Mouse (Mus musculus): ENCODE measurements around the gene Blm. TPM values are rescaled to one million over a fixed set of nuclear protein-coding genes. Genes with fewer than 3 reads are reported as not detected.

Gene Blm
- 23.1 and 25.2 TPM in 2 replicates for polyA plus RNA-seq (2015; fragmentation: Nextera tagmentation; extraction: Ambion mirVana)

DNA sequence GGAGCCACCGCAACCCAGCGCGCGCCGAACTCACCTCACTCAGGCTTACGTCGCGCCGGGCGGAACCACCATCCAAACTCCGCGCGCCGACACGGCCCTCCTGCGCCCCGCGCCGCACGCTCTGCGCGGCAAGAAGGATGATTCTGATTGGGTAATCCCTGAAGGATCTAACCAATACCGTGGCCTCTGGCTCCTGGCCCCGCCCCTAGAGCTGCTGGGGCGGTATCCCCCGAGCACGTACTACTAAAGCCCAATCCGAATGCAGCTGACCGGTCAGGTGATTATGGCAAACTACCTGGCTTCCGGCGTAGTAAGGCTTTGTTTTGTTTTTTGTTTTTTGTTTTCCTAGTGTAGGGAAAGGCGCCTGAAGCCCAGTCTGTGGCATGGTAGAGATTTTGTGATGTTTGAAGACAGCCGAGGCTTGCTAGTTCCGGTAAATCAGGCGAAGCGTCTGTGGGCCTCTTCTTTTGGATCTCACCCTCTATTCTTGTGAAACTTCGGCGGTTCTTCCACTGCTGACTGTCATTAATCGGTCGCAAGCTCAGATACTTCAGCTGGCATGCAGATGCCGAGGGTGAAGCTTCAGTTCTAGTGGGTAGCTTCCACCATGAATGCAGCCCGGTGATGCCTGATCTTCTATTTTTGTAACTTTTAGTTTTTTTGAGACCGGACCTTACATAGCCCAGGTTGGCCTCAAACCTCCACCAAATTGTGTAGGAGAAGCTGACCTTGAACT lies at the start of gene Blm:
Gene Blm (minus strand): TSS at position 111 of the 736 bp plus-strand sequence.
- WGBS, result under 1% methylated on average over 43 of the region's 43 CpGs
- peak; percentile 100 for ATAC-seq (ENCODE audit: low read depth)
- Histone ChIP-seq H3K9ac (ENCODE audit: low read length) (peak within 1 kb of the TSS; percentile 88), H3K27ac (ENCODE audit: low read length) (peak within 1 kb of the TSS; percentile 82), H3K4me2 (ENCODE audit: low read depth, low read length) (peak within 1 kb of the TSS; percentile 87), H3K9me3 (ENCODE audit: control insufficient read depth, low read length) (no peaks in the 10 kb centered on the region), H3K4me1 (replicated peaks; ENCODE audit: control insufficient read depth, insufficient read depth, low read length) (peaks cover 10% of the 10 kb centered on the region), H3K27me3 (ENCODE audit: control insufficient read depth, insufficient read depth, low read depth, low read length) (no peaks in the 10 kb centered on the region), H3K4me3 (ENCODE audit: low read length) (peak within 1 kb of the TSS; percentile 84), H3K36me3 (ENCODE audit: control insufficient read depth, insufficient read depth, low read length) (no peaks in the 10 kb centered on the region)

DNA sequence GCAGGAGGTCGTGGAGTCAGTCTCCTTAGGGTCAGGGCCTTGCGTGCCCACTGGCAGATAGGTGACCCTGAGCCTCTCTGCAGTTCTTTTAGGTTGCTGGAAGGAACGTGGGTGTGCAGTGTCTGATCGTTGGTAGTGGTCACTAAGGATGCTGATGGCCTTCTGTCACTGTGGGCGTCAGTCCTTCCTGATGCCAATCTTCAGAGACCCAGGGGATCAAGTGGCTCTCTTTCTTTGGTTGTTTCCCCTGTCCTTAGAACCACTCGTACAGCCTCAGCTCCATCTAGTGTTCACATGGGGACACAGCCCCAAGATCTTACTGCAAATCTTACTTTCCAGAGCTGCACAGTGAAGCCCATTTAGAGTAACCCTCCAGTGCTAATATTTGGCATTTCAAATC lies 49.1 kb upstream of the Blm start:
- H3K4me1 ChIP-seq (replicated peaks; ENCODE audit: control insufficient read depth, insufficient read depth, low read length), result peaks cover 20% of the 10 kb centered on the region

DNA sequence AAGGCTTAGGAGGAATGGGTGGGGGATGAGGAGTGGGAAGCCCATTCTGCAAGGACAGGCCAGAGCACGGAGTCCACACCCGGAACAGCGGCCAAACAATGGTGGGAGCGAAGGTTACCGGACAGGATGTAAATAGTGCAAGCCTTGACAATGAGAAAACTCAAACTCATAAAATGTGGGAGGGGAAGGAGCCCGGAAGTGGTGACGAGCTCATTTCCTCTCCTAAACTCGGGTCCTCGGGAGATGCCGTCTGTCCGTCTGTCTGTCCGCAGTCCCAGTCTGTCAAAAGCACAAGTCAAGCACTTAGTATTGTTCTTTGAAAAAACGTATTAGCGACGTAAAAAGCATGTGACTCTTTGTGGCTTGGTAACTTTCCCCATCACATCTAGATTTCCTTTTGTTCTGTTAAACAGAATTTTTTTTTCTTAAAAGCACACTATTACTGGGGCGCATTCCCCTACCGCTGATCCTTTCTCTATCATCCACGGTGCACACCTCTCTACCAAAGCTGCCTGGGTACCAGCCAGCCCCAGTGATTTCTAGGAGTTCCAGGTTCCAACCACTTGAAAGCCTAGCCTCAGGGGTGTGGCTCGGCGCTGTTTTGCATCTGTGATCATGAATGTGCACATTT lies 48.0 kb upstream of the Blm start:
- Histone ChIP-seq H3K36me3 (ENCODE audit: control insufficient read depth, insufficient read depth, low read length) (no peaks in the 10 kb centered on the region), H3K4me3 (ENCODE audit: low read length) (no peak overlapping the region), H3K9me3 (ENCODE audit: control insufficient read depth, low read length) (no peaks in the 10 kb centered on the region), H3K4me1 (replicated peaks; ENCODE audit: control insufficient read depth, insufficient read depth, low read length) (peaks cover 20% of the 10 kb centered on the region), H3K9ac (ENCODE audit: low read length) (0 out of 2 replicates have a peak overlapping the region, but pooled peaks have one; percentile 29), H3K27me3 (ENCODE audit: control insufficient read depth, insufficient read depth, low read depth, low read length) (no peaks in the 10 kb centered on the region), H3K27ac (ENCODE audit: low read length) (peak overlapping the region; percentile 79), H3K4me2 (ENCODE audit: low read depth, low read length) (peak overlapping the region; percentile 1; the same call in 1 of the 2 replicates)
- peak; percentile 48 for ATAC-seq (ENCODE audit: low read depth)
- whole genome bisulfite sequencing, result 48% methylated on average over 20 of the region's 20 CpGs

More for the DNA sequence above, 49.1 kb upstream of the Blm start:
- no peaks in the 10 kb centered on the region for H3K9me3 ChIP-seq (ENCODE audit: control insufficient read depth, low read length)
- H3K9ac ChIP-seq (ENCODE audit: low read length), result no peak overlapping the region
- H3K4me2 ChIP-seq (ENCODE audit: low read depth, low read length), result no peak overlapping the region
- 0 out of 2 replicates have a peak, but pooled peaks have one; percentile 37 for ATAC-seq (ENCODE audit: low read depth)
- H3K4me3 ChIP-seq (ENCODE audit: low read length), result no peak overlapping the region
- peaks cover under 1% of the 10 kb centered on the region for H3K36me3 ChIP-seq (ENCODE audit: control insufficient read depth, insufficient read depth, low read length)
- peak overlapping the region; percentile 79; the same call in 1 of the 2 replicates for H3K27ac ChIP-seq (ENCODE audit: low read length)
- no peaks in the 10 kb centered on the region for H3K27me3 ChIP-seq (ENCODE audit: control insufficient read depth, insufficient read depth, low read depth, low read length)
- WGBS, result 31% methylated on average over 6 of the region's 6 CpGs

DNA sequence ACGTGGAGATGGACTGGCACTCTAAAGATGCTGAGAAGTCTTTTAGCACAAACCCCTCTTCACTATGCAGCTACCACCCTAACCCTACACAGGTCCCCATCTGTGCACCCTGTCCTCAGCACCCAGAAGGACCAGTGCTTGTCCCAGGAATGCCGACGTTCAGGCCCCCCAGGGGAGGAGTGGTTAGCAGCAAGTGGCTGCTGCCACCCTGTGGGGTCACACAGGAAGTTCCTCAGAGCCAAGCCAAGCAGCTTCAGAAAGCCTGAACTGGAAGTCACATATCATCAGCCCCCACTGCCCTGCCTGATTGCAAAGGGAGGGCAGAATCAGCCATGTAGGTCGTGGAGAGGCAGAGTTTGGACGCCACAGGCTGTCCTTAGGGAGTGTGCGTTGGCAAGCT lies 45.4 kb upstream of the Blm start:
- Histone ChIP-seq H3K4me3 (ENCODE audit: low read length) (no peak overlapping the region), H3K27me3 (ENCODE audit: control insufficient read depth, insufficient read depth, low read depth, low read length) (no peaks in the 10 kb centered on the region), H3K9me3 (ENCODE audit: control insufficient read depth, low read length) (no peaks in the 10 kb centered on the region), H3K4me2 (ENCODE audit: low read depth, low read length) (no peak overlapping the region), H3K36me3 (ENCODE audit: control insufficient read depth, insufficient read depth, low read length) (no peaks in the 10 kb centered on the region), H3K4me1 (replicated peaks; ENCODE audit: control insufficient read depth, insufficient read depth, low read length) (peaks cover 10% of the 10 kb centered on the region), H3K9ac (ENCODE audit: low read length) (peak overlapping the region; percentile 4; the same call in 1 of the 2 replicates), H3K27ac (ENCODE audit: low read length) (no peak overlapping the region)
- 15% methylated on average over 6 of the region's 6 CpGs for WGBS
- peak; percentile 39; the same call in 1 of the 2 replicates for ATAC-seq (ENCODE audit: low read depth)

DNA sequence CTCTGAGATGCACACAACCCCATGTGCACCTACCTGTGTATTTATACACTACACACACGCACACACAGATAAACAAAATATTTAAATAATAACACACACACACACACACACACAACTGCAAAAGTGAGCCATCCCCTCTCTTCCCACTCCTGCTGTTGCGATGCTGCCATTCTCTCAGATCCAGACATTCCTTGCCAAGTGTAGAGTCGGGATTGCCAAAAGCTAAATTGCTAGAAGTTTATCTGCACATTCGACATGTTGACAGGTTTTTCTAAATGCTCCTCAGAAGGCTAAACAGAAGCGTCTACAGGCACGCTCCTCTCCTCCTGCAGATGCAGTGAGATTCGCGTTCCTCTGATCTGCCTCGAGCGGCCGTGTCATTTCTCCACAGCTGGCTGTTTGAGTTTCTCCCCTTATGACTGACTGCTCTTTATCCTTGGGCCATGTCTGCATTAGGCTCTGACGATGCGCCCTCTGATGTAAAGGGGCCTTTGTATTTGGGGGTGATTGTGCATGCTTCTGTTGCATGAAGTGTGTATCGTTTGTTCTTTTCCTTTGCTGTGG lies 42.6 kb upstream of the Blm start:
- Histone ChIP-seq H3K36me3 (ENCODE audit: control insufficient read depth, insufficient read depth, low read length) (no peaks in the 10 kb centered on the region), H3K27ac (ENCODE audit: low read length) (no peak overlapping the region), H3K4me2 (ENCODE audit: low read depth, low read length) (no peak overlapping the region), H3K9ac (ENCODE audit: low read length) (no peak overlapping the region; the same call in 1 of the 2 replicates), H3K27me3 (ENCODE audit: control insufficient read depth, insufficient read depth, low read depth, low read length) (no peaks in the 10 kb centered on the region), H3K4me3 (ENCODE audit: low read length) (no peak overlapping the region), H3K9me3 (ENCODE audit: control insufficient read depth, low read length) (no peaks in the 10 kb centered on the region), H3K4me1 (replicated peaks; ENCODE audit: control insufficient read depth, insufficient read depth, low read length) (peaks cover 10% of the 10 kb centered on the region)
- WGBS, result 46% methylated on average over 14 of the region's 14 CpGs
- ATAC-seq (ENCODE audit: low read depth), result no peak

DNA sequence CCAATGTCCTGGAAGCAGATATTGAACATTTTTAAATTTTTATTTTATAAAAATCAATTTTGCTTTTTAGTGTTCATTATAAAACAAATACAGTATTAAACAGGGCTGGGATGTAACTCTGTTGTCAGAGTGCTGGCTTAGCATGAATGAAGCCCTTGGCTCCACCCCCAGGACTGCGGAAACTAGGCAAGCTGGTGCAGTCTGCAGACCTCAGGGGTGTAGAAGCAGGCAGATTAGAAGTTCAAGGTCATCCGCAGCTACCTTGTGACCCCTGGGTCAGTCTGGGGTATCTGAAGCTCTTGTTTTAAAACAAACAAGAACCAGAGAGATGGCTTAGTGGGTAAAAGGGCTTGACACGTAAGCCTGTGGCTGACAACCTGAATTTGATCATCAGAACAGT lies 41.7 kb upstream of the Blm start:
- no peak overlapping the region for H3K4me2 ChIP-seq (ENCODE audit: low read depth, low read length)
- WGBS, result 56% methylated on average over 3 of the region's 3 CpGs
- ATAC-seq (ENCODE audit: low read depth), result no peak

DNA sequence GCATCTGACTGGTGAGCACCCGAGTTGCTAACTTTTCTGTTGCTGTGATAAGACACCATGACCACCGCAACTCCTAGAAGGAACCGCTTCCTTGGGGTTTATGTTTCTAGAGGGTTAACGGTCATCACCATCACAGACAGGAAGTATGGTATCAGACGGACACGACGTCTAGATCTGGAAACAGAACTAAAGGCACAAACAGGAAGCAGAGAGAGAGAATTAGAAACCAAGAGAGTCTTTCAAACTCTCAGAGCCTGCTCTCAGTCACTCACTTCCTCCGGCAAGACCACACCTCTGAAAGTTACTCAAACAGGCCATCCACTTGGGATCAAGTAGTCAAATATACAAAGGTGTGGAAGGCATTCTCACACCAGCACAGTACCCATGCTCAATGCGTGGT lies 40.8 kb upstream of the Blm start:
- 48% methylated on average over 9 of the region's 9 CpGs for WGBS
- no peak for ATAC-seq (ENCODE audit: low read depth)
- Histone ChIP-seq H3K27ac (ENCODE audit: low read length) (no peak overlapping the region), H3K4me1 (replicated peaks; ENCODE audit: control insufficient read depth, insufficient read depth, low read length) (peaks cover 10% of the 10 kb centered on the region), H3K9me3 (ENCODE audit: control insufficient read depth, low read length) (no peaks in the 10 kb centered on the region), H3K9ac (ENCODE audit: low read length) (no peak overlapping the region), H3K4me2 (ENCODE audit: low read depth, low read length) (no peak overlapping the region), H3K36me3 (ENCODE audit: control insufficient read depth, insufficient read depth, low read length) (no peaks in the 10 kb centered on the region), H3K27me3 (ENCODE audit: control insufficient read depth, insufficient read depth, low read depth, low read length) (no peaks in the 10 kb centered on the region), H3K4me3 (ENCODE audit: low read length) (no peak overlapping the region)

More for the DNA sequence above, 41.7 kb upstream of the Blm start:
- peaks cover 10% of the 10 kb centered on the region for H3K4me1 ChIP-seq (replicated peaks; ENCODE audit: control insufficient read depth, insufficient read depth, low read length)
- H3K27ac ChIP-seq (ENCODE audit: low read length), result no peak overlapping the region
- H3K9me3 ChIP-seq (ENCODE audit: control insufficient read depth, low read length), result no peaks in the 10 kb centered on the region
- no peak overlapping the region for H3K4me3 ChIP-seq (ENCODE audit: low read length)
- H3K9ac ChIP-seq (ENCODE audit: low read length), result no peak overlapping the region
- no peaks in the 10 kb centered on the region for H3K27me3 ChIP-seq (ENCODE audit: control insufficient read depth, insufficient read depth, low read depth, low read length)
- H3K36me3 ChIP-seq (ENCODE audit: control insufficient read depth, insufficient read depth, low read length), result no peaks in the 10 kb centered on the region

DNA sequence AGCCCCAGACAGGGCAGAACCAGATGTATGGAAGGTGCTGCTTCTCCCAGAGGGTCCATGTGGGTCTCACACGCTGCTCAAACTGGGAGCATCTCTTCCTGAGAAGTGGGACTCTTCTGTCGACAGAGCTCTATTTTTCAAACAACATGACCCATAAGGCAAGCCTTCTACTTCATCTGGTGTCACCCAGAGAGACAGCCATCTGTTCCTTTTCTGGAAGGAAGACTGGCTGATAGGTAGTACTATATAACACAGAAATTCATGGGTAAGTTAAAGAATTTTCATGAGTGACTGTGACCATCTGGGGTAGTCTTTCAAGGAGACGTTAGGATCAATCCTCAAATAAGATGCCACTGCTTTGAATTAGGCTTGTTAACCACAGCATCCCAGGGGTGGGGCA lies 38.2 kb upstream of the Blm start:
- H3K27me3 ChIP-seq (ENCODE audit: control insufficient read depth, insufficient read depth, low read depth, low read length), result no peaks in the 10 kb centered on the region
- no peak overlapping the region for H3K4me3 ChIP-seq (ENCODE audit: low read length)
- no peak overlapping the region for H3K9ac ChIP-seq (ENCODE audit: low read length)
- no peak overlapping the region for H3K27ac ChIP-seq (ENCODE audit: low read length)
- H3K9me3 ChIP-seq (ENCODE audit: control insufficient read depth, low read length), result no peaks in the 10 kb centered on the region
- no peak overlapping the region for H3K4me2 ChIP-seq (ENCODE audit: low read depth, low read length)
- 54% methylated on average over 3 of the region's 3 CpGs for WGBS
- ATAC-seq (ENCODE audit: low read depth), result no peak
- peaks cover 4% of the 10 kb centered on the region for H3K4me1 ChIP-seq (replicated peaks; ENCODE audit: control insufficient read depth, insufficient read depth, low read length)
- H3K36me3 ChIP-seq (ENCODE audit: control insufficient read depth, insufficient read depth, low read length), result no peaks in the 10 kb centered on the region

DNA sequence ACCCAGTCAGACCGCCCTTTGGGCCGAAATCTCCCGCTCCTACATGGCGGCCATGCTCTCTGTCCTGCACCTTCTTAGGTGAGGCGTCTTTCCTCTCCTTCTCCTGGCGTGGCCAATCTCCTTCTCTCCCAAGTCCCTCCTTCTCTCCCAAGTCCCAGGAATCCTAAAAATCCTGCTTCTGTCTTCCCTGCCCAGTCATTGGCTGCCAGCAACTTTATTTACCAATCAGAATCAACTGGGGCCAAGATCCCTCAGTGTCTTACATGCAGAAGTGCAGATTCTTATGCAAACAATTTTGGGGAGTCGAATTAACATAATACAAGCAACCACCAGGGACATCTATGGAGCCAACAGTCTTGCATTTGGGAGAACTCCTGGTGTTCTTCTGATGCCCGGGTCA lies 33.1 kb upstream of the Blm start:
- H3K9ac ChIP-seq (ENCODE audit: low read length), result no peak overlapping the region
- no peaks in the 10 kb centered on the region; the same call in 1 of the 2 replicates for H3K9me3 ChIP-seq (ENCODE audit: control insufficient read depth, low read length)
- no peak for ATAC-seq (ENCODE audit: low read depth)
- no peaks in the 10 kb centered on the region for H3K4me1 ChIP-seq (replicated peaks; ENCODE audit: control insufficient read depth, insufficient read depth, low read length)
- no peaks in the 10 kb centered on the region for H3K27me3 ChIP-seq (ENCODE audit: control insufficient read depth, insufficient read depth, low read depth, low read length)
- no peak overlapping the region for H3K4me2 ChIP-seq (ENCODE audit: low read depth, low read length)
- 80% methylated on average over 8 of the region's 8 CpGs for WGBS
- no peaks in the 10 kb centered on the region for H3K36me3 ChIP-seq (ENCODE audit: control insufficient read depth, insufficient read depth, low read length)
- no peak overlapping the region for H3K4me3 ChIP-seq (ENCODE audit: low read length)
- no peak overlapping the region for H3K27ac ChIP-seq (ENCODE audit: low read length)

All from lung, embryonic 16.5 days (tissue).